Mouse (Mus musculus) olfactory bulb, adult 2 months (tissue): Measurements from ENCODE around the gene Zdhhc11. TPM values are rescaled to one million over a fixed set of nuclear protein-coding genes. Genes with fewer than 3 reads are reported as not detected.

ENCODE experiments used
- H3K27ac ChIP-seq: fragments of 200-500 bp; 2 replicates; pipeline ENCODE4 v1.5.1; 2012; ENCODE audit warnings: low read depth, low read length; ENCODE audit not compliant: insufficient read depth
- H3K4me1 ChIP-seq: fragments of 200-500 bp; 2 replicates; pipeline ENCODE4 v1.6.1; 2012; ENCODE audit warnings: low read length; ENCODE audit not compliant: control insufficient read depth, insufficient read depth
- H3K4me3 ChIP-seq: fragments of 200-500 bp; 2 replicates; pipeline ENCODE4 v1.5.1; 2012; ENCODE audit warnings: mild to moderate bottlenecking, low read depth, low read length, moderate library complexity; ENCODE audit not compliant: insufficient read depth
- CTCF ChIP-seq: fragments of 200-500 bp; IDR thresholded peaks from 2 replicates; pipeline ENCODE4 v1.5.1; 2012; ENCODE audit warnings: low read depth, mild to moderate bottlenecking, low read length, moderate library complexity; ENCODE audit not compliant: insufficient read depth
- POLR2A ChIP-seq: fragments of 200-500 bp; IDR thresholded peaks from 2 replicates; pipeline ENCODE4 v1.6.1; 2012; ENCODE audit warnings: mild to moderate bottlenecking, low read depth, low read length, moderate library complexity; ENCODE audit not compliant: insufficient read depth
- WGBS: fragments of 180-500 bp; shearing (Covaris S2); methylation state at CpG from one replicate; pipeline ENCODE4 v1.1.7; 2018; 5-methylcytosine and 5-hydroxymethylcytosine counted together
- polyA plus RNA-seq: library from polyadenylated mRNA; stranded (reverse); fragments of >200 nt; gene quantifications from 2 replicates; pipeline ENCODE4 v1.2.4, GENCODE M21; 2012; ENCODE audit warnings: low replicate concordance; ENCODE audit not compliant: missing spikeins, insufficient read depth, insufficient read length

The Zdhhc11 gene
- polyA plus RNA-seq, 1 experiment = not detected

GRCm38 (mm10) chr13:73955531-73955930, 8.1 kb upstream of the Zdhhc11 start:
- no peak overlapping the region for H3K27ac ChIP-seq
- 95% methylated on average over 5 of the region's 5 CpGs for WGBS
- TF ChIP-seq POLR2A = no peak
- TF ChIP-seq CTCF = no peak
- H3K4me3 ChIP-seq = no peak overlapping the region
- H3K4me1 ChIP-seq = no peaks in the 10 kb centered on the region

GRCm38 (mm10) chr13:73960117-73960652, 3.5 kb upstream of the Zdhhc11 start:
- TF ChIP-seq CTCF = no peak
- TF ChIP-seq POLR2A = no peak
- 90% methylated on average over 10 of the region's 10 CpGs for WGBS
- Histone ChIP-seq H3K27ac (no peak overlapping the region), H3K4me3 (no peak overlapping the region), H3K4me1 (no peaks in the 10 kb centered on the region)

- H3K27ac ChIP-seq = no peak overlapping the region
- no peak overlapping the region for H3K4me3 ChIP-seq
- TF ChIP-seq CTCF (no peak), POLR2A (no peak)
- no peaks in the 10 kb centered on the region for H3K4me1 ChIP-seq
- 74% methylated on average over 4 of the region's 4 CpGs for WGBS
Observed at GRCm38 (mm10) chr13:73961177-73961576, 2.5 kb upstream of the Zdhhc11 start.

GRCm38 (mm10) chr13:73970545-73971448, 7.1 kb downstream of the Zdhhc11 start:
- peaks cover 6% of the 10 kb centered on the region; the same call in 1 of the 2 replicates for H3K4me1 ChIP-seq
- 35% methylated on average over 12 of the region's 12 CpGs for WGBS
- H3K4me3 ChIP-seq = no peak overlapping the region
- H3K27ac ChIP-seq = no peak overlapping the region
- TF ChIP-seq CTCF (no peak), POLR2A (no peak)

- H3K4me3 ChIP-seq = no peak overlapping the region
- WGBS = 95% methylated on average over 3 of the region's 3 CpGs
- no peak for TF ChIP-seq POLR2A
- TF ChIP-seq CTCF = no peak
- H3K27ac ChIP-seq = no peak overlapping the region
- H3K4me1 ChIP-seq = peaks cover 6% of the 10 kb centered on the region; the same call in 1 of the 2 replicates
Observed at GRCm38 (mm10) chr13:73974523-73974922, 10.9 kb downstream of the Zdhhc11 start.

GRCm38 (mm10) chr13:73976935-73977334, 13.3 kb downstream of the Zdhhc11 start:
- Histone ChIP-seq H3K4me3 (no peak overlapping the region), H3K27ac (no peak overlapping the region), H3K4me1 (no peaks in the 10 kb centered on the region)
- TF ChIP-seq POLR2A = no peak
- no peak for TF ChIP-seq CTCF
- 89% methylated on average over 5 of the region's 5 CpGs for WGBS

- H3K27ac ChIP-seq = no peak overlapping the region
- WGBS = 85% methylated on average over 5 of the region's 5 CpGs
- H3K4me1 ChIP-seq = no peaks in the 10 kb centered on the region
- no peak overlapping the region for H3K4me3 ChIP-seq
- TF ChIP-seq POLR2A = no peak
- no peak for TF ChIP-seq CTCF
Observed at GRCm38 (mm10) chr13:73990325-73990724, 26.7 kb downstream of the Zdhhc11 start.

GRCm38 (mm10) chr13:73990761-73991160, 27.1 kb downstream of the Zdhhc11 start:
- WGBS = 83% methylated on average over 2 of the region's 2 CpGs
- TF ChIP-seq POLR2A (no peak), CTCF (no peak)

GRCm38 (mm10) chr13:73991267-73991666, 27.6 kb downstream of the Zdhhc11 start:
- H3K27ac ChIP-seq = no peak overlapping the region
- 85% methylated on average over 5 of the region's 5 CpGs for WGBS
- no peak overlapping the region for H3K4me3 ChIP-seq
- H3K4me1 ChIP-seq = no peaks in the 10 kb centered on the region
- no peak for TF ChIP-seq POLR2A
- TF ChIP-seq CTCF = no peak

More at GRCm38 (mm10) chr13:73990761-73991160, 27.1 kb downstream of the Zdhhc11 start:
- Histone ChIP-seq H3K4me3 (no peak overlapping the region), H3K4me1 (no peaks in the 10 kb centered on the region), H3K27ac (no peak overlapping the region)
